Mouse (Mus musculus): ENCODE measurements around the gene Ccnyl1. TPM values are rescaled to one million over a fixed set of nuclear protein-coding genes. Genes with fewer than 3 reads are reported as not detected.

Gene Ccnyl1
- total RNA-seq, 2 experiments from 2014 or later: 19.7 to 20.5 TPM

GRCm38 (mm10) chr1:64754658-64755057 lies 64.4 kb downstream of the Ccnyl1 start:
- TF ChIP-seq CTCF (IDR thresholded peaks at IDR 0.05): no peak
- intact Hi-C loops (cut with DNase I): no loop called here
- H3K27ac ChIP-seq: no peak overlapping the region
- no peak overlapping the region for H3K4me3 ChIP-seq
- DNase-seq: no peak

- TF ChIP-seq CTCF (IDR thresholded peaks at IDR 0.05): no peak
- Histone ChIP-seq H3K4me3 (no peak overlapping the region), H3K27ac (peak overlapping the region; percentile 68)
- intact Hi-C loops (cut with DNase I): no loop called here
- DNase-seq: no peak
These were observed 65.8 kb downstream of the Ccnyl1 start for GRCm38 (mm10) chr1:64755971-64756639.

GRCm38 (mm10) chr1:64756640-64757030 lies 66.4 kb downstream of the Ccnyl1 start:
- H3K27ac ChIP-seq: peak overlapping the region; percentile 68
- TF ChIP-seq CTCF (IDR thresholded peaks at IDR 0.05): no peak
- H3K4me3 ChIP-seq: peak overlapping the region; percentile 11; the same call in 1 of the 2 replicates
- no peak for DNase-seq
- intact Hi-C loops (cut with DNase I): no loop called here

- peak; percentile 49 for DNase-seq
- no peak overlapping the region for H3K4me3 ChIP-seq
- no peak for TF ChIP-seq CTCF (IDR thresholded peaks at IDR 0.05)
- intact Hi-C loops (cut with DNase I): no loop called here
- H3K27ac ChIP-seq: peak overlapping the region; percentile 8; the same call in 1 of the 2 replicates
These were observed 67.0 kb downstream of the Ccnyl1 start for GRCm38 (mm10) chr1:64757254-64757653.

- no peak overlapping the region for H3K4me3 ChIP-seq
- intact Hi-C loops (cut with DNase I): no loop called here
- no peak for TF ChIP-seq CTCF (IDR thresholded peaks at IDR 0.05)
- peak overlapping the region; percentile 8; the same call in 1 of the 2 replicates for H3K27ac ChIP-seq
- DNase-seq: peak; percentile 30
These were observed 67.5 kb downstream of the Ccnyl1 start for GRCm38 (mm10) chr1:64757766-64758165.

- TF ChIP-seq CTCF (IDR thresholded peaks at IDR 0.05): no peak
These were observed 71.4 kb downstream of the Ccnyl1 start for GRCm38 (mm10) chr1:64761646-64762045.

GRCm38 (mm10) chr1:64770169-64770568 lies 79.9 kb downstream of the Ccnyl1 start:
- TF ChIP-seq CTCF (IDR thresholded peaks at IDR 0.05): no peak
- intact Hi-C loops (cut with DNase I): no loop called here
- no peak overlapping the region for H3K27ac ChIP-seq
- DNase-seq: no peak
- no peak overlapping the region for H3K4me3 ChIP-seq

More at GRCm38 (mm10) chr1:64761646-64762045, 71.4 kb downstream of the Ccnyl1 start:
- DNase-seq: no peak
- no peak overlapping the region for H3K27ac ChIP-seq
- intact Hi-C loops (cut with DNase I): no loop called here
- H3K4me3 ChIP-seq: no peak overlapping the region

GRCm38 (mm10) chr1:64773305-64773704 lies 83.0 kb downstream of the Ccnyl1 start:
- intact Hi-C loops (cut with DNase I): no loop called here
- no peak for DNase-seq
- Histone ChIP-seq H3K4me3 (no peak overlapping the region), H3K27ac (no peak overlapping the region)
- no peak for TF ChIP-seq CTCF (IDR thresholded peaks at IDR 0.05)

Other genes starting within 250 kb of the Ccnyl1 start
- 10 to 100 TPM; 19.5 to 25.3 TPM for gene Creb1, start 157.8 kb upstream of the Ccnyl1 start, total RNA-seq (2021)
- gene Mettl21a, start 73.2 kb upstream of the Ccnyl1 start, total RNA-seq (2021): 10 to 100 TPM in 1 of 2 experiments, 1 to 10 TPM in 1; 8.1 to 10.6 TPM
- gene Fzd5, start 47.3 kb downstream of the Ccnyl1 start, total RNA-seq (2021): 1 to 10 TPM; 1.2 to 2.3 TPM

All from gastrocnemius, adult 2 months (tissue).